18 mouse cellular contexts compared by ENCODE assay signal in genomic region chr4:95487969-95488368, GRCm38 (mm10).
DNase-seq lines count a peak whose midpoint lies in the region; ATAC-seq and TF ChIP-seq lines count a peak whose summit lies in the region.
"Had no signal": no experiment of that assay in that cellular context is flagged by ENCODE, and none has a peak within 500 bp of the region (broad histone marks: within the 10 kb centered on the region; RNA-seq: fewer than 3 reads in every experiment).

No protein-coding gene starts in this region.

- no peak for TF ChIP-seq POLR2A in liver, adult 2 months (IDR thresholded peaks at IDR 0.05; ENCODE audit: extremely low read depth, insufficient read depth, low read length)

- H3K79me2 ChIP-seq in liver, adult 2 months (ENCODE audit: control insufficient read depth, insufficient read depth, low read length): no peaks in the 10 kb centered on the region

- H3K4me3 ChIP-seq in liver, adult 2 months (ENCODE audit: insufficient read depth, low read depth, low read length): no peak overlapping the region
- H3K4me3 ChIP-seq in liver, embryonic 12.5 days: no peak overlapping the region
- no peak overlapping the region for H3K4me3 ChIP-seq in lung, embryonic 16.5 days (ENCODE audit: low read length)
- no peak overlapping the region for H3K4me3 ChIP-seq in lung, postnatal 0 days (ENCODE audit: low read depth, low read length)
- no peak overlapping the region for H3K4me3 ChIP-seq in intestine, embryonic 16.5 days (ENCODE audit: low read length)
- H3K4me3 ChIP-seq in liver, postnatal 0 days (ENCODE audit: low read depth, low read length): no peak overlapping the region
- no peak overlapping the region for H3K4me3 ChIP-seq in left cerebral cortex, adult 2 months
- H3K4me3 ChIP-seq: embryonic facial prominence, embryonic 13.5 days; forebrain, embryonic 13.5 days; gastrocnemius, adult 2 months; heart, embryonic 13.5 days had no signal

- intact Hi-C loops in left cerebral cortex, adult 2 months (cut with DNase I): no loop called here

- H3K9ac ChIP-seq in liver, adult 2 months (ENCODE audit: low read depth, low read length): no peak overlapping the region
- H3K9ac ChIP-seq in liver, embryonic 12.5 days: no peak overlapping the region
- no peak overlapping the region for H3K9ac ChIP-seq in lung, embryonic 16.5 days (ENCODE audit: low read length)
- no peak overlapping the region for H3K9ac ChIP-seq in lung, postnatal 0 days (replicated peaks; ENCODE audit: low read depth)
- H3K9ac ChIP-seq in intestine, embryonic 16.5 days (ENCODE audit: low read depth, low read length): no peak overlapping the region
- no peak overlapping the region for H3K9ac ChIP-seq in liver, postnatal 0 days (replicated peaks)
- H3K9ac ChIP-seq: embryonic facial prominence, embryonic 13.5 days; forebrain, embryonic 13.5 days; forebrain, postnatal 0 days; heart, embryonic 13.5 days had no signal

- 20% methylated on average over 1 of the region's 1 CpGs for WGBS in liver, adult 2 months
- 34% methylated on average over 1 of the region's 1 CpGs for WGBS in liver, embryonic 12.5 days (ENCODE audit: insufficient replicate concordance)
- 33% methylated on average over 1 of the region's 1 CpGs for WGBS in lung, embryonic 16.5 days
- WGBS in lung, postnatal 0 days: 63% methylated on average over 1 of the region's 1 CpGs
- 33% methylated on average over 1 of the region's 1 CpGs for WGBS in intestine, embryonic 16.5 days
- WGBS in liver, postnatal 0 days (ENCODE audit: insufficient replicate concordance): 17% methylated on average over 1 of the region's 1 CpGs

- H3K4me1 ChIP-seq in liver, adult 2 months (ENCODE audit: control insufficient read depth, insufficient read depth, low read length): peaks cover 17% of the 10 kb centered on the region; the same call in 1 of the 2 replicates
- H3K4me1 ChIP-seq in liver, embryonic 12.5 days: peaks cover 8% of the 10 kb centered on the region; the same call in 1 of the 2 replicates
- H3K4me1 ChIP-seq in lung, embryonic 16.5 days (replicated peaks; ENCODE audit: control insufficient read depth, insufficient read depth, low read length): peaks cover 27% of the 10 kb centered on the region
- 0 out of 2 replicates have a peak, but pooled peaks cover 5% of the 10 kb centered on the region for H3K4me1 ChIP-seq in lung, postnatal 0 days (ENCODE audit: insufficient read depth, low read depth, low read length)
- H3K4me1 ChIP-seq in intestine, embryonic 16.5 days (ENCODE audit: control insufficient read depth, insufficient read depth, low read length): peaks cover 16% of the 10 kb centered on the region
- H3K4me1 ChIP-seq in liver, postnatal 0 days (ENCODE audit: insufficient read depth): peaks cover 13% of the 10 kb centered on the region
- H3K4me1 ChIP-seq: forebrain, embryonic 13.5 days had no signal

- H3K4me2 ChIP-seq in liver, embryonic 12.5 days: no peak overlapping the region
- no peak overlapping the region for H3K4me2 ChIP-seq in lung, embryonic 16.5 days (ENCODE audit: low read depth, low read length)
- H3K4me2 ChIP-seq in lung, postnatal 0 days (replicated peaks; ENCODE audit: low read depth, low read length): no peak overlapping the region
- no peak overlapping the region for H3K4me2 ChIP-seq in intestine, embryonic 16.5 days (ENCODE audit: low read depth, low read length)
- H3K4me2 ChIP-seq in liver, postnatal 0 days (ENCODE audit: low read depth, low read length): no peak overlapping the region
- H3K4me2 ChIP-seq: embryonic facial prominence, embryonic 13.5 days; forebrain, embryonic 13.5 days; heart, embryonic 13.5 days had no signal

- H3K9me3 ChIP-seq in liver, embryonic 12.5 days (replicated peaks): no peaks in the 10 kb centered on the region
- no peaks in the 10 kb centered on the region for H3K9me3 ChIP-seq in lung, embryonic 16.5 days (ENCODE audit: control insufficient read depth, low read length)
- H3K9me3 ChIP-seq in lung, postnatal 0 days (ENCODE audit: low read length): no peaks in the 10 kb centered on the region
- H3K9me3 ChIP-seq in intestine, embryonic 16.5 days (ENCODE audit: control insufficient read depth, low read length): no peaks in the 10 kb centered on the region
- H3K9me3 ChIP-seq in liver, postnatal 0 days (ENCODE audit: low read length): no peaks in the 10 kb centered on the region
- H3K9me3 ChIP-seq: embryonic facial prominence, embryonic 13.5 days; forebrain, embryonic 13.5 days; heart, embryonic 13.5 days had no signal

- DNase-seq in liver, adult 2 months (ENCODE audit: extremely low read depth, low read depth, low spot score): peak; percentile 54
- no peak for DNase-seq in lung, postnatal 0 days (ENCODE audit: low spot score)
- no peak for DNase-seq in liver, postnatal 0 days
- DNase-seq in left cerebral cortex, adult 2 months (ENCODE audit: extremely low spot score in 1 of 2, low spot score in 2 of 2): no peak
- DNase-seq in spleen, postnatal 36 days (ENCODE audit: low spot score in 2 of 2): no peak
- DNase-seq: cerebellum, adult 18-20 months; cerebellum, adult 9-11 months; cerebellum, postnatal 36 days; forebrain, postnatal 0 days; gastrocnemius, postnatal 25 days; heart, postnatal 36 days had no signal

- TF ChIP-seq EP300 in lung, postnatal 0 days (IDR thresholded peaks at IDR 0.05): no peak
- TF ChIP-seq EP300 in liver, postnatal 0 days (IDR thresholded peaks at IDR 0.05; ENCODE audit: low read depth): no peak

- ATAC-seq in liver, embryonic 12.5 days: no peak
- no peak for ATAC-seq in lung, embryonic 16.5 days (ENCODE audit: low read depth)
- ATAC-seq in lung, postnatal 0 days: no peak
- peak; percentile 61 for ATAC-seq in intestine, embryonic 16.5 days
- peak; percentile 67 for ATAC-seq in liver, postnatal 0 days
- ATAC-seq: forebrain, embryonic 13.5 days; forebrain, postnatal 0 days had no signal

- no peaks in the 10 kb centered on the region for H3K27me3 ChIP-seq in liver, adult 2 months (ENCODE audit: control insufficient read depth, insufficient read depth, low read length)
- H3K27me3 ChIP-seq in liver, embryonic 12.5 days (replicated peaks): no peaks in the 10 kb centered on the region
- no peaks in the 10 kb centered on the region for H3K27me3 ChIP-seq in lung, embryonic 16.5 days (ENCODE audit: control insufficient read depth, insufficient read depth, low read depth, low read length)
- no peaks in the 10 kb centered on the region for H3K27me3 ChIP-seq in lung, postnatal 0 days (replicated peaks; ENCODE audit: insufficient read depth, low read length)
- H3K27me3 ChIP-seq in intestine, embryonic 16.5 days (replicated peaks; ENCODE audit: control insufficient read depth, insufficient read depth, low read length): no peaks in the 10 kb centered on the region
- no peaks in the 10 kb centered on the region for H3K27me3 ChIP-seq in liver, postnatal 0 days (ENCODE audit: insufficient read depth, low read length)
- H3K27me3 ChIP-seq: embryonic facial prominence, embryonic 13.5 days; forebrain, embryonic 13.5 days; heart, embryonic 13.5 days had no signal

- H3K27ac ChIP-seq in liver, adult 2 months (replicated peaks; ENCODE audit: insufficient read depth, low read depth, low read length): no peak overlapping the region
- no peak overlapping the region; the same call in 1 of the 2 replicates for H3K27ac ChIP-seq in liver, embryonic 12.5 days
- peak overlapping the region; percentile 68 for H3K27ac ChIP-seq in lung, embryonic 16.5 days (ENCODE audit: low read length)
- H3K27ac ChIP-seq in lung, postnatal 0 days (ENCODE audit: low read length): no peak overlapping the region
- H3K27ac ChIP-seq in intestine, embryonic 16.5 days (ENCODE audit: low read length): peak overlapping the region; percentile 40; the same call in 1 of the 2 replicates
- peak overlapping the region; percentile 84 for H3K27ac ChIP-seq in liver, postnatal 0 days (ENCODE audit: low read depth)
- no peak overlapping the region for H3K27ac ChIP-seq in left cerebral cortex, adult 2 months
- H3K27ac ChIP-seq: embryonic facial prominence, embryonic 13.5 days; forebrain, embryonic 13.5 days; gastrocnemius, adult 2 months had no signal

- H3K36me3 ChIP-seq in liver, adult 2 months (ENCODE audit: control insufficient read depth, insufficient read depth, low read length): no peaks in the 10 kb centered on the region
- no peaks in the 10 kb centered on the region for H3K36me3 ChIP-seq in liver, embryonic 12.5 days
- H3K36me3 ChIP-seq in lung, embryonic 16.5 days (ENCODE audit: control insufficient read depth, insufficient read depth, low read length): no peaks in the 10 kb centered on the region
- no peaks in the 10 kb centered on the region for H3K36me3 ChIP-seq in lung, postnatal 0 days (ENCODE audit: insufficient read depth, low read length)
- no peaks in the 10 kb centered on the region for H3K36me3 ChIP-seq in intestine, embryonic 16.5 days (ENCODE audit: control insufficient read depth, insufficient read depth, low read length)
- no peaks in the 10 kb centered on the region for H3K36me3 ChIP-seq in liver, postnatal 0 days (replicated peaks; ENCODE audit: insufficient read depth, low read length)
- H3K36me3 ChIP-seq: embryonic facial prominence, embryonic 13.5 days; heart, embryonic 13.5 days had no signal

- TF ChIP-seq CTCF in liver, adult 2 months (IDR thresholded peaks at IDR 0.05; ENCODE audit: low read depth, low read length): no peak
- TF ChIP-seq CTCF in lung, postnatal 0 days (IDR thresholded peaks at IDR 0.05): no peak
- TF ChIP-seq CTCF in liver, postnatal 0 days (IDR thresholded peaks at IDR 0.05; ENCODE audit: low read depth): no peak
- no peak for TF ChIP-seq CTCF in left cerebral cortex, adult 2 months (IDR thresholded peaks at IDR 0.05)

Comparison
In these comparisons a context has a peak if more than half of its experiments do, and no peak if none do; other contexts are left out.
1. H3K27ac ChIP-seq: peak in lung, embryonic 16.5 days (single experiment), intestine, embryonic 16.5 days (single experiment) and liver, postnatal 0 days (single experiment); none in liver, adult 2 months (single experiment), liver, embryonic 12.5 days (single experiment), lung, postnatal 0 days (single experiment) and left cerebral cortex, adult 2 months (single experiment).
2. ATAC-seq: peak in intestine, embryonic 16.5 days (single experiment) and liver, postnatal 0 days (single experiment); none in liver, embryonic 12.5 days (single experiment), lung, embryonic 16.5 days (single experiment) and lung, postnatal 0 days (single experiment).